Mouse (Mus musculus): ENCODE data around the gene Usp4. TPM values are rescaled to one million over a fixed set of nuclear protein-coding genes. Genes with fewer than 3 reads are reported as not detected.
A peak's percentile ranks its signal among the peaks of the same experiment; 100 is the strongest.

Usp4 gene
- total RNA-seq, 2 experiments from 2014 or later = 141 to 217 TPM

DNA sequence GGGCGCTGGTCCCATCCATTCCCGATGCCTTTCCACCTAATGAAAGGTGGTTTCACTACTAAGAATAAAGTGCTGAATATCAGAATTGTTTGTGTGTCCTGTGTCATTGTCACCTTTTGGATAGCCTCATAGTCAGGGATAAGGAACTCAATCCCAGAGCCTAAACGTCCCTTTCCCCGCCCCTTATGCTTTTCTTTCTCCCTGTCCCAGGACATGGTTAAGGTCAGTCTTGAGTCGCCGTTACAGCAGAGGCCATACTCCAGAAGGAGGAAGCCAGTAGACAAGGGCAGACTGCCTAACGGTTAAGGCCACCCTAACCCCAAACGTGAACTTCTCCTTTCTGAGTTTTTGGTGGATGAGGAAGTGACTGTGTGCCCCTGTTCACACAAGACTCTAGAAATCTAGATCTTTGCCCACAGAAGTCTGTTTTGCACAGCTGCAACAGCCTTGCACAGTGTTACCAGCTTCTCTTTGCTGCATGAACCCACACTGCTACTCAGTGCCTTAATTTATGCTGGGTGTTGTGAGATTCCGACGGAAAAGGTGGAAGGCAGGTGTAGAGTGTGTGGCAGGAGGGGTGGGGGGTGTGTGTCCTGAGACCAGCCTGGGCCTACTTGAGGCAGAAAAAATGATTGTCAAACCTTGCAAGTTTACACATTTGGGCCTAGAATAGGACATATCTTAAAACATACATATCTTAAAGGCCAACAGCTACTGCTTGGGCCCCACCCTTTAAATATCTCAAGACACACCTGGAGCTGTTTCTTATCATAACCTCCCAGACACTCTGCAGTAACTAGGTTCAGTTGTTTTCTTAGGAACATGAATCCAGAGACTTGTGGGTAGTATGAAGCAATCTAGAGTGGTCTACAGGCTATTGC, 7.2 kb upstream of the Usp4 start:
- ATAC-seq (replicated peaks; ENCODE audit: low FRiP score, poor library complexity, severe bottlenecking) = peak; percentile 63

DNA sequence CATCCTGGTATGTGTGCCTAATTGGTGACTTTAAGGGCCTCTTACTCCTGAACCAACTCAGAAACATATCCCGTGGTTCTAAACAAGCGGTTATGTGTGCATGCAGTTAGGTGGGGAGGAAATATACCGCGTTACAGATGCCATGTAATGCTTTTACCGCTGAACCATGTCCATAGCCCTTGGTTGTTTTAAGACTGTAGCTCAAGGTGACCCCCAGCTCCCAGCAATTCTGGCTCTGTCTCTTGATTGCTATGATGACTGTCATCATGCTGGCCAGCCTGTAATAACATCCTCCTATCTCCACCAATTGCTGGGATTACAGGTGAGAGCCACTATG, 6.5 kb upstream of the Usp4 start:
- ATAC-seq (replicated peaks; ENCODE audit: low FRiP score, poor library complexity, severe bottlenecking) = no peak

DNA sequence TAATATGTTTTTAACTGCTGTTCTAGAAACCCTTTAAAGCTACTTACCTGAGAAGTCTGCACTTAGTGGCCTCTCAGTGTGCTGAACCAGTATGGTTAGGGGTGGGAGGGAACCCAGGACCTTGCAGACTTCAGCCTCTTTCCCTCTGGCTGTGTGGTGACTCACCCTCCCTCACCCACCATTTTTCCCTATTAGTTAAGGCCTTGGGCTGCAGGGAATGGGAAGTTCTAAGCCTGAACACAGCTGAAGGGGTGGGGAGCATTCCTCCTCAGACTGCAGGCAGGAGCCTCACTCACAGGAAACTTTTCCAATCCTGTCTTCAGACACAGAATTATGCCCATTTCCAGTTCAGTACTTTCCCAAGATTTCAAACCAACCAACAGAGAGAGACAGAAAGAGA, 5.9 kb upstream of the Usp4 start:
- ATAC-seq (replicated peaks; ENCODE audit: low FRiP score, poor library complexity, severe bottlenecking) = no peak

DNA sequence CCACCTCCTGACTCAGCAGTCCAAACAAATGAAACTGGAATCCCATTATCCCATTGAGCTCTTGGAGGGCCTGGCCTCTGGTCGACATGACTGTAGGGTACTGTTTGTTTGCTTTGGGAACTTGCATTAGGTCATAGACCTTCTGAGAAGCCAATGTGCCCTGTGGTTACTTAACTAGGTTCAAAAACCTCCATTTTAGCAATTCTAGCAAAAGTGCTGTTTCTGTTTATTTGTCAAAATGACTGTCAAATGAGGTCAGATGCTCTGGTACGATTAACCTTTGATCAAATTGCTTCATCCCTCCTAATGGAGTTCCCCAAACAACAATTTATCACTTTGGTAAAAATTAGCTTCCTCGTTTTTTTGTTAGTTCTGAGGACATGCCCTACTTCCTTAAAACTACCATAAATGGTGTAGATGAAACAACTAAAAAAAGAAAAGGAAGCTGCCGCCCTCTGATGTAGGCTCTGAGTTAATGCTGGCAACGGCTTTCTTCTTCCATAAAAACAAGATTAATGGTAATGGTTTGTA, 5.3 kb upstream of the Usp4 start:
- no peak for ATAC-seq (replicated peaks; ENCODE audit: low FRiP score, poor library complexity, severe bottlenecking)

- no peak for ATAC-seq (replicated peaks; ENCODE audit: low FRiP score, poor library complexity, severe bottlenecking)
These were observed 4.3 kb upstream of the Usp4 start for GRCm38 (mm10) chr9:108343331-108343730.

DNA sequence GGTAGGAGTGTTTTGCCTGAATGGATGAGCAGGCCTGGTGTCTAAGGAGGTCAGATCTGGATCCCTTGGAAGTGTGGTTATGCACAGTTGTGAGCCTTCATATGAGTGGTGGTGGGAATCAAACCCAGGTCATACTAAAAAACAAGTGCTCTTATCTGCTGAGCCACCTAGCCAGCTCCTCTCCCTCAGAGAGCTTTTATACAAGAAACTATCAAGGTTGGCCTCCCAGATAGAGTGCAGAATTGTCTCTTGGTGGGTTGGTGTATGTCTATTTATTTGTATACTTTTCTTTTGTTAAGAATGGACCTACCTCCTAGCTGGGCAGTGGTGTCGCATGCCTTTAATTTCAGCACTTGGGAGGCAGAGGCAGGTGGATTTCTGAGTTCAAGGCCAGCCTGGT, 3.8 kb upstream of the Usp4 start:
- ATAC-seq (replicated peaks; ENCODE audit: low FRiP score, poor library complexity, severe bottlenecking) = no peak

GRCm38 (mm10) chr9:108344471-108344870, 3.2 kb upstream of the Usp4 start:
- no peak for ATAC-seq (replicated peaks; ENCODE audit: low FRiP score, poor library complexity, severe bottlenecking)

GRCm38 (mm10) chr9:108347024-108347423, 629 bp upstream of the Usp4 start:
- no peak; the same call in 1 of the 2 replicates for ATAC-seq (replicated peaks; ENCODE audit: low FRiP score, poor library complexity, severe bottlenecking)

DNA sequence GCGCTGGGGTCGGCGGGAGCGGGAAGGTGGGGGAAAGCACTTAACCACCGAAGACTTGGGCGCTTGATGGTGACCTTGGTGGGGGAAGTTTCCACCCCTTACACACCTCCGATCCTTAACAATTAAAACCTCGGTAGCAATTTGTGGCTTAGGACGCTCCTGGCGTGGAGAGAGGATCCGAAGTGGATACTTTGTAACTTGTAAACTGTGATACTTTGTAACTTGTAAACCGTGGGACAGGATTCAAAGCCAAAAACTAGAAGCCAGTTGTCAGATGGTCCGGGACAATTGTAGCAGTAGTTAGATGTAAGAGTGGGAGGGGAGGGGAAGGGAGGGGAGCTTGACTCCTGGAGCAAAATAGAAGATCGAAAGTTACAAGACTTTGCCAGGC, 632 bp downstream of the Usp4 start:
- ATAC-seq (replicated peaks; ENCODE audit: low FRiP score, poor library complexity, severe bottlenecking) = no peak

- no peak for ATAC-seq (replicated peaks; ENCODE audit: low FRiP score, poor library complexity, severe bottlenecking)
These were observed 2.1 kb downstream of the Usp4 start for GRCm38 (mm10) chr9:108349727-108350126.

DNA sequence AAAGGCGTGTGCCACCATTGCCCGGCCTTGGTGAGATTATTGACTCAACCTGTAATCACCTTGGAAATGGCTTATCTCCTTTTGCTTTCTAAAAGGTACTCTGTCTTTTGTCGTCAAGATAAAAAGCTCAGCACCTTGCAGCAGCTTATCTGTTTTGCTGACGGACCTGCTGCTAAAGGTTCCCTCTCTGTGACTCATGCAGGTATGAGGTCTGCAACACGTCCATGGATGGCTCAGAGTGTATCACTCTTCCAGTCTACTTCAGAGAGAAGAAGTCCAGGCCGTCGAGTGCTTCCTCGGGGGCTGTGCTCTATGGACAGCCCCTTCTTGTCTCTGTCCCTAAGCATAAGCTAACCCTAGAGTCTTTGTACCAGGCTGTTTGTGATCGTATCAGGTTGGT, 30.6 kb downstream of the Usp4 start:
- ATAC-seq (replicated peaks; ENCODE audit: low FRiP score, poor library complexity, severe bottlenecking) = no peak

GRCm38 (mm10) chr9:108378736-108379135, 31.1 kb downstream of the Usp4 start:
- ATAC-seq (replicated peaks; ENCODE audit: low FRiP score, poor library complexity, severe bottlenecking) = no peak

DNA sequence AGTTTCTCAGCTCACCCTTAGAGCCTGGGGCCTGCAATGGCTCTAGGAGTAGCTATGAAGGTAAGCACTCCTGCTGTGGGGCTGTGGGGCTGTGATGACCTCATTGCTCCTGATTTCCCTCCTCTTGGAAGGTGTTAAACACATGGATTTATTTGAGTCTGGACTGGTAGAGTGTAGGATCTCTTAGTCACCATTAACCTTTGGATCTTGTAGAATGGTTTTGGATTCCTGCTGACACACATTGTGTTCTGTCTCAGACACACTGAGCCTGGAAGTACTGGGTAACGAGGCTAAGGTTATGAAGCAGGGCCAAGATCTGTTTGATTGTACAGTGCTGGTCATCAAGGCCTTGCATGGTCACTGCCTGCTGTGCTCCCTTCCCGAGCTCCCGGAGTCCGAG, 31.6 kb downstream of the Usp4 start:
- ATAC-seq (replicated peaks; ENCODE audit: low FRiP score, poor library complexity, severe bottlenecking) = no peak

DNA sequence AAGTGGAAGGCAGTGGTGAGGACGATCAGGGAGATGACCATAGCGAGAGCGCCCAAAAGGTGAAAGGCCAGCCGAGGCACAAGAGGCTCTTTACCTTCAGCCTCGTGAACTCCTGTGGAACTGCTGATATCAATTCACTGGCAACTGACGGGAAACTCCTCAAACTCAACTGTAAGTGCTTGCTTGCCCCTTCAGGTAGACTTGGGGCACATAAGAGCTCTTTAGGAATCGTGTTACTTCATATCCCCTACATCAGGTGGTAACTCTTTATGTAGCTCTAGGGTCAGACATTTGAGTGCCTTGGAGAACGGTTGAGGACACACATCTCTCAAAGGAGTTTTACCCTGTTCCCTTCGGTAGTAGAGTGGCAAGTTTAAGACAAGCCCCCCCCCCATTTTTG, 33.7 kb downstream of the Usp4 start:
- ATAC-seq (replicated peaks; ENCODE audit: low FRiP score, poor library complexity, severe bottlenecking) = no peak

- ATAC-seq (replicated peaks; ENCODE audit: low FRiP score, poor library complexity, severe bottlenecking) = no peak
These were observed 37.4 kb downstream of the Usp4 start for GRCm38 (mm10) chr9:108385006-108385405.

DNA sequence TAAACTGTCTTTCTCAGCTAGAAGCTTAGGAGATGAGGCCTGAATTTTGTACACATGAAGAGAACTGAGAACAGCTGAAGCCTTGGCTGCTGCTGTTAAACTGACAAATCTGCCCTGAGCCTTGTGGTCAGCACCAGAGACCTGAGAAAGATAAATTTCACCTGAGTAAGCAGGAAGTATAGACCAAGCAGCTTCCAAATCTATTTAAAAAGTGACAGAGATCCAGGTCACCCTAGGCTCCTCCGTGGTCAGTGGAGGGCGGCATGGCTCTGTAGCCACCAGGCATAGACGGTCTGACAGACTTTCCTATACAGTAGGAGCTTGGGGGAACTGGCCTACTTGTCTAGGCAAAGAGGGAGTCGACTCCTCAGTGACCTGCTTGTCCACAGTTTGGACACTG, 39.2 kb downstream of the Usp4 start:
- ATAC-seq (replicated peaks; ENCODE audit: low FRiP score, poor library complexity, severe bottlenecking) = no peak

- ATAC-seq (replicated peaks; ENCODE audit: low FRiP score, poor library complexity, severe bottlenecking) = no peak
These were observed 40.9 kb downstream of the Usp4 start for GRCm38 (mm10) chr9:108388601-108389000.

DNA sequence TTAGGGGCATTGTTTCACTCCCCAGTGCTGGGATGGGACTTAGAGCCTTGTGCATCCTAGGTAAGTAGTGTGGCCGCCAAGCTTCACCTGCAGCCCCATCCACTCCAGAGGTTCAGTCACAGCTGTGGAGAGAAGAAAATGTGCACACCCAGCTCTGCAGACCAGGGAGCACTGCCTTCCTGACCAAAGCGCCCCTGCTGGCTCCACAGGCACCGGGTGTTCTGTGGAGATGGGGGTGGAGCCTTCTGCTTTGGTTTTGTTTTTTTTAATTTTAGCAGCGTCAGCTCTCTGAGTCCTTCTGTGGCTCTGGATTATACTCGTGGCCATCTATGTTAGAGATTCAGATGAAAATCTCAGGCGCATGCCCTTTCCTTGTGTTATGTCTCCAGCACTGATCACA, 41.6 kb downstream of the Usp4 start:
- no peak for ATAC-seq (replicated peaks; ENCODE audit: low FRiP score, poor library complexity, severe bottlenecking)

DNA sequence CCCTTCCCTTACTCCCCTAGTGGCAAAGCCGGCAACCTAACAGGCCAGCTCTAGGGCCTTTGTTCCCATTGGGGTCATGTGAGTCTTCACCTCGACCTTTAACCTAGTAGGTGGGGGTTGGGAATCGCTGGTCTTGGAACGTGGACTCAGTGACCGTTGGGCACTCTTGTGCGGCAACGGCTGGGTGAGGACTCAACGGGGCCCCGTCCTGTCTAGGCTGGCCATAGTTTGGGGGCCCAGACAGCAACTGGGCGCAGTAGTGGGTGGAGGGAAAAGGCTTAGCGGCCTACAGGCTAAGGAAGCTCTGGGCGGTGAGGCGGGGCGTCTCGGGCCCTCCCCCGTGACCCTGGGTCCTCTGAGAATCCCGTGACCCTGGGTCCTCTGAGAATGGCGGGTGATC, 45.0 kb downstream of the Usp4 start, which contains the start of gene 1700102P08Rik:
TSS of gene 1700102P08Rik (plus strand) at position 130 of the 400 bp plus-strand sequence.
- ATAC-seq (replicated peaks; ENCODE audit: low FRiP score, poor library complexity, severe bottlenecking) = 0 out of 2 replicates have a peak, but pooled peaks have one; percentile 19

GRCm38 (mm10) chr9:108394191-108394590, 46.5 kb downstream of the Usp4 start:
- no peak for ATAC-seq (replicated peaks; ENCODE audit: low FRiP score, poor library complexity, severe bottlenecking)

DNA sequence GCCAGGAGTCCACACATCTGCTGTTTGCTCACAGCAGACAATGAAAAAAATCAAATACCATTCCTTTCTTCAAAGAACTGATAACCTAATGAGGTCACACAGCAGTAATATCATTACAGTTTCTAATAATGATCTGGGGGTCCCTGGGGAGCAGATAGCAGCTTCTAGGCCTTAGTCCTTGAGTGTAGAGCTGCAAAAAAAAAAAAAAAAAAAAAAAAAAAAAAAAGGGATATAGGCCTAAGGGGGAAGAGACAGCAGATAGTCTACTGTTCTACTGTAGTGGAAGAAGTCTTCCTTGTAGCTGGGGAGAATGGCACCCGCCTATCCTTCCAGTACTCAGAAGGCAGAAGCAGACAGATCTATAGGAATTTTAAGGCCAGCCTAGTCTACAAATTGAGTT, 47.8 kb downstream of the Usp4 start:
- ATAC-seq (replicated peaks; ENCODE audit: low FRiP score, poor library complexity, severe bottlenecking) = no peak

DNA sequence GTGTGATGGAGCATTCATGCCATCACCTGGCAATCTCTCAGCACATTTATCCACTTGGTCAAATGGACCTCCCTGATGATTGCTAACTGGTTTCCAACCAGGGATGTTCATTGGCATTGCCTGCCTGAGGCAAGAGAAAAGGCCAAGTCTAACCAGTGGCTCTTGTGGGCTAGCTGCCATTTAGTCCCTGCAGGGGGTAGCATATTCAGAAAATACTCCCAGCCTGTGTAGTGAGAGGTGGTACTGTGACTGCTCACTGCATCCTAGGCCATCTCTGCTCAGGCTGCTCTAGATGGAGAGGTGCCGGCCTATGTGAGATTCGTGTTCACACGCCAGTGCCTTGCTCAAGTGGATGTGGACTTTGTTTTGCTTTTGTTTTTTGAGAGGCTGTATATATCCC, 50.7 kb downstream of the Usp4 start:
- no peak for ATAC-seq (replicated peaks; ENCODE audit: low FRiP score, poor library complexity, severe bottlenecking)
